Mouse (Mus musculus): ENCODE measurements around the gene Mbd3. TPM values are rescaled to one million over a fixed set of nuclear protein-coding genes. Genes with fewer than 3 reads are reported as not detected.
A peak's percentile ranks its signal among the peaks of the same experiment; 100 is the strongest.

The Mbd3 gene
- polyA plus RNA-seq, 1 experiment from 2014 or later = 125 TPM

DNA sequence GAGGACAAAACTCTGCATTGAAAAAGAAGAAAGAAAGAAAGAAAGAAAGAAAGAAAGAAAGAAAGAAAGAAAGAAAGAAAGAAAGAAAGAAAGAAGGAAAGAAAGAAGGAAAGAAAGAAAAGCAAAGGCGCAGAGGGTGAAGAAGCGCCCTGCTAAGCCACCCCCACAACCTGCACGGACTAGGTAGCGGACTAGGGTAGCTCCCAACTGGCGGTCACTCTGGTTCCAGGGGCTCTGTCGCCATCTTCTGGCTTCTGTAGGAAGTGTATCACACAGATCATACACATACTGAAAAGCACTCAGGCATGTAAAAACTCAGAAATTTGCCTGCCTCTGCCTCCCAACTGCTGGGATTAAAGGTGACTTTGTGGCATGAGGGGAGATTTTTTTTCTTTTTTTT, 25.3 kb downstream of the Mbd3 start:
- Histone ChIP-seq H3K4me2 (ENCODE audit: low read length) (no peak overlapping the region), H3K27ac (replicated peaks in 1 of 2; ENCODE audit: control insufficient read depth in 1 of 2, insufficient read depth in 1 of 2, low read depth in 2 of 2, low read length in 2 of 2) (no peak overlapping the region), H3K4me1 (ENCODE audit: control insufficient read depth in 2 of 2, insufficient read depth in 2 of 2, low read length in 2 of 2) (0 out of 4 replicates have a peak, but pooled peaks cover 0 to 3% of the 10 kb centered on the region in 2 experiments), H3K27me3 (ENCODE audit: control insufficient read depth, insufficient read depth, low read length) (no peaks in the 10 kb centered on the region), H3K9me3 (ENCODE audit: control insufficient read depth, low read length) (no peaks in the 10 kb centered on the region), H3K4me3 (ENCODE audit: control insufficient read depth in 1 of 2, insufficient read depth in 1 of 2, low read depth in 1 of 2, low read length in 2 of 2) (no peak overlapping the region), H3K36me3 (ENCODE audit: control insufficient read depth, insufficient read depth, low read length) (no peaks in the 10 kb centered on the region), H3K9ac (ENCODE audit: low read length) (no peak overlapping the region)
- ATAC-seq (ENCODE audit: insufficient number of reproducible peaks, insufficient read depth, low FRiP score, low read depth) = no peak
- WGBS = 17% methylated on average over 6 of the region's 6 CpGs

DNA sequence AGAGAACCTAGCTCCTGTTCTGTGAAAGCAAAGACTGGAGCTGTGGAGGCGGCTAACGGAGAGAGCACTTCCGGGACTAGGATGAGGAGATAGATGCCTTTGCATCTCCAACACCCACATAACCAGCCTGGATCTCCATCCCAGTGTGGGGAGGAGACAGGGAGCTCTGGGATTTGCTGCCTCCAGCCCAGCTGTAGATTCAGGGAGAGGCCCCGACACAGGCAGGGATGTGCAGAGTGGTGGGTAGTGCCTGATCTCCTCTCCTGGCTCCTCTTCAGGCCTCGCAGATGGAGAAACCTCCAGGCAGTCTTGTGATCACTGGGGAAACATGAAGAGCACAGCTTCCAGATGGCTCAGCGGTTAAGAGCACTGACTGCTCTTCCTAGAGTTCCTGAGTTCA, 26.6 kb downstream of the Mbd3 start:
- H3K4me2 ChIP-seq (ENCODE audit: low read length) = no peak overlapping the region
- 75% methylated on average over 6 of the region's 6 CpGs for WGBS
- H3K4me1 ChIP-seq (ENCODE audit: control insufficient read depth in 2 of 2, insufficient read depth in 2 of 2, low read length in 2 of 2) = 0 out of 4 replicates have a peak, but pooled peaks cover 0 to 3% of the 10 kb centered on the region in 2 experiments
- no peaks in the 10 kb centered on the region for H3K9me3 ChIP-seq (ENCODE audit: control insufficient read depth, low read length)
- H3K27ac ChIP-seq (replicated peaks in 1 of 2; ENCODE audit: control insufficient read depth in 1 of 2, insufficient read depth in 1 of 2, low read depth in 2 of 2, low read length in 2 of 2) = no peak overlapping the region
- H3K9ac ChIP-seq (ENCODE audit: low read length) = no peak overlapping the region
- H3K4me3 ChIP-seq (ENCODE audit: control insufficient read depth in 1 of 2, insufficient read depth in 1 of 2, low read depth in 1 of 2, low read length in 2 of 2) = no peak overlapping the region
- peaks cover 6% of the 10 kb centered on the region; the same call in 1 of the 2 replicates for H3K27me3 ChIP-seq (ENCODE audit: control insufficient read depth, insufficient read depth, low read length)
- ATAC-seq (ENCODE audit: insufficient number of reproducible peaks, insufficient read depth, low FRiP score, low read depth) = no peak
- H3K36me3 ChIP-seq (ENCODE audit: control insufficient read depth, insufficient read depth, low read length) = no peaks in the 10 kb centered on the region

GRCm38 (mm10) chr10:80371983-80372382, 27.4 kb downstream of the Mbd3 start:
- H3K4me1 ChIP-seq (ENCODE audit: control insufficient read depth in 2 of 2, insufficient read depth in 2 of 2, low read length in 2 of 2) = 0 out of 4 replicates have a peak, but pooled peaks cover 0 to 3% of the 10 kb centered on the region in 2 experiments
- no peak overlapping the region for H3K4me3 ChIP-seq (ENCODE audit: control insufficient read depth in 1 of 2, insufficient read depth in 1 of 2, low read depth in 1 of 2, low read length in 2 of 2)
- H3K36me3 ChIP-seq (ENCODE audit: control insufficient read depth, insufficient read depth, low read length) = no peaks in the 10 kb centered on the region
- 0 out of 2 replicates have a peak overlapping the region, but pooled peaks have one; percentile 21 for H3K9ac ChIP-seq (ENCODE audit: low read length)
- H3K4me2 ChIP-seq (ENCODE audit: low read length) = peak overlapping the region; percentile 37; the same call in 1 of the 2 replicates
- no peak for ATAC-seq (ENCODE audit: insufficient number of reproducible peaks, insufficient read depth, low FRiP score, low read depth)
- 53% methylated on average over 9 of the region's 9 CpGs for WGBS
- peaks cover 9% of the 10 kb centered on the region; the same call in 1 of the 2 replicates for H3K27me3 ChIP-seq (ENCODE audit: control insufficient read depth, insufficient read depth, low read length)
- no peaks in the 10 kb centered on the region for H3K9me3 ChIP-seq (ENCODE audit: control insufficient read depth, low read length)
- H3K27ac ChIP-seq (replicated peaks in 1 of 2; ENCODE audit: control insufficient read depth in 1 of 2, insufficient read depth in 1 of 2, low read depth in 2 of 2, low read length in 2 of 2) = no peak overlapping the region

DNA sequence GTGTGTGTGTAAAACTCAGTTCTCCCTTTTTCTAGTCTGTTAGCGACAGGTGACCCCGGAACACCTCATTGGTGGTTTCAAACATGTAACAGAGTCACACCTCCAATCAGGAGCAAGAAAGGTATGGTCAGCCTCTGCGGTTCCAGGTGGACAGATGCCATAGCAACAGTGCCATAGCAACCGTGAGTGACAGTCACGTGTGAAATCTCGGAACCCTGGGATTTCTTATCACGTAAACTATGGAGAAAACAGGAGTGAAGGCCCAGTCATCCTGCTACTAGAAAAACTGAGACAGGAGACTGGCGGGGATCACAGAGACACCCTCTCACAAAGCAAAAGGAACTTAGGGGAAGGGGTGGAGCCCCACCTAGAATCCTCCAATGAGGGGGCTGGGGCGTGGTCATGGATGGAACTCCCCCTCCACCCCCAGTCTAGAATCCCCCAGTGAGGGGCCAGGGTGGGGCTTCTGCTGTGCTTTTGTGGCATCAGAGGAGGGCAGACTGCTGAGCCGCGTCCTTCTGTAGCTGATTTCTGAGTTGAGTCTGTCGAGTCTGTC, 27.9 kb downstream of the Mbd3 start:
- Histone ChIP-seq H3K27ac (replicated peaks in 1 of 2; ENCODE audit: control insufficient read depth in 1 of 2, insufficient read depth in 1 of 2, low read depth in 2 of 2, low read length in 2 of 2) (no peak overlapping the region), H3K4me1 (ENCODE audit: control insufficient read depth in 2 of 2, insufficient read depth in 2 of 2, low read length in 2 of 2) (0 out of 4 replicates have a peak, but pooled peaks cover 0 to 3% of the 10 kb centered on the region in 2 experiments), H3K4me3 (ENCODE audit: control insufficient read depth in 1 of 2, insufficient read depth in 1 of 2, low read depth in 1 of 2, low read length in 2 of 2) (peak overlapping the region; percentile 15 to 25; a peak in 2 of 4 replicates), H3K9ac (ENCODE audit: low read length) (peak overlapping the region; percentile 21; the same call in 1 of the 2 replicates), H3K4me2 (ENCODE audit: low read length) (peak overlapping the region; percentile 37; the same call in 1 of the 2 replicates), H3K36me3 (ENCODE audit: control insufficient read depth, insufficient read depth, low read length) (no peaks in the 10 kb centered on the region), H3K9me3 (ENCODE audit: control insufficient read depth, low read length) (no peaks in the 10 kb centered on the region), H3K27me3 (ENCODE audit: control insufficient read depth, insufficient read depth, low read length) (peaks cover 9% of the 10 kb centered on the region; the same call in 1 of the 2 replicates)
- 7% methylated on average over 12 of the region's 12 CpGs for WGBS
- no peak for ATAC-seq (ENCODE audit: insufficient number of reproducible peaks, insufficient read depth, low FRiP score, low read depth)

DNA sequence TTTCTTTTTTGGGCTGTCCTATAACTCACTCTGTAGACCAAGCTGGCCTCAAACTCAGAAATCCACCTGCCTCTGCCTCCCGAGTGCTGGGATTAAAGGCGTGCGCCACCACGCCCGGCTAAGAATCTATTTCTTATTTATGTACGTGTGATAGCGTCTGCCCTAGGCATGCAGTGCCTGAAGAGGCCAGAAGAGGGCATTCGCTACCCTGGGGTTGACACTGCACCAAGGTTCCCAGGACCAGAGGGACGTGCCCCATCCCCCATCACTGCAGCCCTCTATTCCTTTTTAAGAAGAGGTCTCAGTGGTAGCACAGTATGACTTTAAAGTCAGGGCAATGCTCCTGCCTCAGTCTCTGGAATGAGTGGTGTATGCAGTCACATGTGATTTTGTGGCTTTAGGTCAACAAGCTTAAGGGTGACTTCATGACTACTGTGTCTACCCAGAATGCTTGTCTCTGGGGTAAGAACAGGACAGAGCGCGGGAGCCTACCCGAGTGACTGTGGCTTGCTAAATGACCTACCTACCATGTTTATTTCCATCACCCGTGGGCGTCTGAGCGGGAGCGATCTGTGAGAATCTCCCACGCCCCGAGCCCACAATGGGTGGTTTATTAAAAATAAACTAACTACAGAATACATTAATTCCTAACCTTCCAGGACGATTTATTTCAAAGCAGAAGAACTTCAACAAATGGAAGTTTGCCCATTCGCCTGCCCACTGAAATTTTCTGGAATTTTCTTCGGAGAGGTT, 29.2 kb downstream of the Mbd3 start:
- peaks cover 15% of the 10 kb centered on the region for H3K27me3 ChIP-seq (ENCODE audit: control insufficient read depth, insufficient read depth, low read length)
- H3K4me3 ChIP-seq (ENCODE audit: control insufficient read depth in 1 of 2, insufficient read depth in 1 of 2, low read depth in 1 of 2, low read length in 2 of 2) = no peak overlapping the region
- no peak overlapping the region for H3K4me2 ChIP-seq (ENCODE audit: low read length)
- no peaks in the 10 kb centered on the region for H3K36me3 ChIP-seq (ENCODE audit: control insufficient read depth, insufficient read depth, low read length)
- H3K9me3 ChIP-seq (ENCODE audit: control insufficient read depth, low read length) = no peaks in the 10 kb centered on the region
- no peak overlapping the region for H3K27ac ChIP-seq (replicated peaks in 1 of 2; ENCODE audit: control insufficient read depth in 1 of 2, insufficient read depth in 1 of 2, low read depth in 2 of 2, low read length in 2 of 2)
- H3K4me1 ChIP-seq (ENCODE audit: control insufficient read depth in 2 of 2, insufficient read depth in 2 of 2, low read length in 2 of 2) = 0 out of 4 replicates have a peak, but pooled peaks cover 0 to 3% of the 10 kb centered on the region in 2 experiments
- no peak for ATAC-seq (ENCODE audit: insufficient number of reproducible peaks, insufficient read depth, low FRiP score, low read depth)
- 79% methylated on average over 21 of the region's 21 CpGs for WGBS
- H3K9ac ChIP-seq (ENCODE audit: low read length) = no peak overlapping the region

GRCm38 (mm10) chr10:80368392-80368791, 31.0 kb downstream of the Mbd3 start:
- ATAC-seq (ENCODE audit: insufficient number of reproducible peaks, insufficient read depth, low FRiP score, low read depth) = no peak
- H3K27me3 ChIP-seq (ENCODE audit: control insufficient read depth, insufficient read depth, low read length) = peaks cover 23% of the 10 kb centered on the region
- H3K9me3 ChIP-seq (ENCODE audit: control insufficient read depth, low read length) = no peaks in the 10 kb centered on the region
- H3K36me3 ChIP-seq (ENCODE audit: control insufficient read depth, insufficient read depth, low read length) = no peaks in the 10 kb centered on the region
- WGBS = 81% methylated on average over 6 of the region's 6 CpGs
- H3K9ac ChIP-seq (ENCODE audit: low read length) = no peak overlapping the region
- no peak overlapping the region for H3K4me2 ChIP-seq (ENCODE audit: low read length)
- 0 out of 4 replicates have a peak, but pooled peaks cover 0 to 3% of the 10 kb centered on the region in 2 experiments for H3K4me1 ChIP-seq (ENCODE audit: control insufficient read depth in 2 of 2, insufficient read depth in 2 of 2, low read length in 2 of 2)
- H3K4me3 ChIP-seq (ENCODE audit: control insufficient read depth in 1 of 2, insufficient read depth in 1 of 2, low read depth in 1 of 2, low read length in 2 of 2) = no peak overlapping the region
- no peak overlapping the region for H3K27ac ChIP-seq (replicated peaks in 1 of 2; ENCODE audit: control insufficient read depth in 1 of 2, insufficient read depth in 1 of 2, low read depth in 2 of 2, low read length in 2 of 2)

- Histone ChIP-seq H3K27me3 (ENCODE audit: control insufficient read depth, insufficient read depth, low read length) (peaks cover 25% of the 10 kb centered on the region), H3K4me3 (ENCODE audit: control insufficient read depth in 1 of 2, insufficient read depth in 1 of 2, low read depth in 1 of 2, low read length in 2 of 2) (no peak overlapping the region), H3K9me3 (ENCODE audit: control insufficient read depth, low read length) (no peaks in the 10 kb centered on the region), H3K9ac (ENCODE audit: low read length) (no peak overlapping the region), H3K27ac (replicated peaks in 1 of 2; ENCODE audit: control insufficient read depth in 1 of 2, insufficient read depth in 1 of 2, low read depth in 2 of 2, low read length in 2 of 2) (no peak overlapping the region), H3K36me3 (ENCODE audit: control insufficient read depth, insufficient read depth, low read length) (no peaks in the 10 kb centered on the region), H3K4me2 (ENCODE audit: low read length) (no peak overlapping the region), H3K4me1 (ENCODE audit: control insufficient read depth in 2 of 2, insufficient read depth in 2 of 2, low read length in 2 of 2) (0 out of 4 replicates have a peak, but pooled peaks cover 0 to 3% of the 10 kb centered on the region in 2 experiments)
- 52% methylated on average over 5 of the region's 5 CpGs for WGBS
- no peak for ATAC-seq (ENCODE audit: insufficient number of reproducible peaks, insufficient read depth, low FRiP score, low read depth)
Measured at GRCm38 (mm10) chr10:80367954-80368353, 31.4 kb downstream of the Mbd3 start.
